Mouse (Mus musculus) CH12.LX (cell line): ENCODE measurements around the gene Lhfpl3.

Experiments used
- CHD2 ChIP-seq: IDR thresholded peaks from 2 replicates; pipeline ENCODE4 v1.6.1; 2011; ENCODE audit warnings: low read length, improper control_type of control experiment
- CTCF ChIP-seq, 2 experiments: IDR thresholded peaks in 1 of 2; conservative IDR thresholded peaks in 1 of 2; 2 replicates each; pipeline ENCODE4 v1.5.1; 2011 to 2012; ENCODE audit warnings: low read depth in 2 of 2, low read length in 2 of 2, improper control_type of control experiment in 1 of 2, inconsistent platforms in 1 of 2, mild to moderate bottlenecking in 1 of 2, moderate library complexity in 1 of 2
- GABPA ChIP-seq: IDR thresholded peaks from 2 replicates; pipeline ENCODE4 v1.6.1; 2012; ENCODE audit warnings: low read depth, low read length, improper control_type of control experiment, inconsistent platforms; ENCODE audit not compliant: insufficient replicate concordance
- POLR2A ChIP-seq: IDR thresholded peaks from 2 replicates; pipeline ENCODE4 v1.6.1; 2011; ENCODE audit warnings: low read depth, mild to moderate bottlenecking, improper control_type of control experiment, low read length
- POLR2AphosphoS2 ChIP-seq: IDR thresholded peaks from 2 replicates; pipeline ENCODE4 v1.6.1; 2011; ENCODE audit warnings: low read depth, low read length, improper control_type of control experiment
- SMC3 ChIP-seq: IDR thresholded peaks from 2 replicates; pipeline ENCODE4 v1.6.1; 2011; ENCODE audit warnings: low read depth, low read length, improper control_type of control experiment

- TF ChIP-seq CTCF (conservative IDR thresholded peaks at IDR 0.05 in 1 of 2, IDR thresholded peaks at IDR 0.05 in 1 of 2; ENCODE audit: low read depth in 2 of 2, low read length in 2 of 2) (no peak), CHD2 (no peak), SMC3 (no peak), GABPA (no peak), POLR2AphosphoS2 (no peak), POLR2A (no peak)
These were observed 305.6 kb downstream of the Lhfpl3 start for GRCm38 (mm10) chr5:23051458-23051857.
